Mouse (Mus musculus): ENCODE measurements around the gene Pdzd7. TPM values are rescaled to one million over a fixed set of nuclear protein-coding genes. Genes with fewer than 3 reads are reported as not detected.
A peak's percentile ranks its signal among the peaks of the same experiment; 100 is the strongest.

Pdzd7 gene
- 5.0 TPM for polyA plus RNA-seq (2012; fragmentation: generic; extraction: Trizol)

DNA sequence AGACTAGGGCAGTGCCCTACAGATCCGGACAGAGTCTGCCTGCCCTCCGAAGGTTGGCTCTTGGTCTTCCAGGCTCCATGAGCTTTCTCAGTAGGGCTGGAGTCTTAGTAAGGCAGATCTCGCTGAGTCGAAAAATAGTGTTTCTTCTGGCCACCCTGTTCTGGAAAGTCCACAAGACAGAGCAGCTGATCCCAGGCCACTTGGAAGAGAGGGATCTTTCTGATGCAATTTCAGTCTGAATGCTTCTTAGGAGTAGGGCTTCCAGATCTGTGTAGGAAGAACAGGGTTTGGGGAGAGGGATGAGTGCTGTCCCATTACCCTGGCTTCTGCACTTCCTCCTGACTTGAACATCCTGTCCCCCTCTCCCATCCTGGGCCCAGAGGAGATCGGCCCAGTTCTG, at the start of gene Pdzd7:
Gene Pdzd7 (minus strand): TSS at position 67 of the 400 bp plus-strand sequence.
- Histone ChIP-seq H3K4me2 (ENCODE audit: low read depth) (peak within 1 kb of the TSS; percentile 90), H3K4me3 (peak within 1 kb of the TSS; percentile 59), H3ac (ENCODE audit: control insufficient read depth, insufficient read length) (no peak within 1 kb of the TSS), H3K27me3 (ENCODE audit: control insufficient read depth, insufficient read depth, insufficient read length) (no peaks in the 10 kb centered on the region), H3K36me3 (ENCODE audit: control insufficient read depth, insufficient read depth) (peaks cover 15% of the 10 kb centered on the region), H3K79me2 (ENCODE audit: control insufficient read depth, insufficient read depth) (peaks cover 22% of the 10 kb centered on the region)
- TF ChIP-seq POLR2AphosphoS2 (IDR thresholded peaks at IDR 0.05; ENCODE audit: insufficient read length, low read depth) = peak; percentile 22
- TF ChIP-seq POLR2A (IDR thresholded peaks at IDR 0.05; ENCODE audit: insufficient read length, low read depth) = no peak
- TF ChIP-seq CEBPB (IDR thresholded peaks at IDR 0.05; ENCODE audit: insufficient read depth, poor library complexity, severe bottlenecking) = 0 out of 2 replicates have a peak, but pooled peaks have one; percentile 15

GRCm38 (mm10) chr19:45081841-45082550, 36.5 kb upstream of the Pdzd7 start:
- Histone ChIP-seq H3K4me3 (no peak overlapping the region), H3K27me3 (ENCODE audit: control insufficient read depth, insufficient read depth, insufficient read length) (peaks cover 15% of the 10 kb centered on the region)
- TF ChIP-seq E2F4 (IDR thresholded peaks at IDR 0.05; ENCODE audit: insufficient read depth) (no peak), USF1 (IDR thresholded peaks at IDR 0.05; ENCODE audit: low read depth) (no peak), TCF3 (IDR thresholded peaks at IDR 0.05; ENCODE audit: insufficient read length, low read depth) (no peak)

GRCm38 (mm10) chr19:45081279-45081678, 35.8 kb upstream of the Pdzd7 start:
- Histone ChIP-seq H3K4me2 (ENCODE audit: low read depth) (peak overlapping the region; percentile 77), H3ac (ENCODE audit: control insufficient read depth, insufficient read length) (no peak overlapping the region), H3K4me3 (peak overlapping the region; percentile 12), H3K27me3 (ENCODE audit: control insufficient read depth, insufficient read depth, insufficient read length) (peaks cover 18% of the 10 kb centered on the region), H3K36me3 (ENCODE audit: control insufficient read depth, insufficient read depth) (no peaks in the 10 kb centered on the region), H3K79me2 (ENCODE audit: control insufficient read depth, insufficient read depth) (no peaks in the 10 kb centered on the region)
- TF ChIP-seq MAX (IDR thresholded peaks at IDR 0.05; ENCODE audit: low read depth) = no peak
- TF ChIP-seq E2F4 (IDR thresholded peaks at IDR 0.05; ENCODE audit: insufficient read depth) = no peak
- no peak for TF ChIP-seq REST (IDR thresholded peaks at IDR 0.05; ENCODE audit: insufficient read depth, insufficient read length)
- TF ChIP-seq USF1 (IDR thresholded peaks at IDR 0.05; ENCODE audit: low read depth) = no peak
- no peak for TF ChIP-seq MYOD1 (IDR thresholded peaks at IDR 0.05; ENCODE audit: control insufficient read depth in 1 of 3, insufficient read length in 2 of 3, low read depth in 2 of 3)
- TF ChIP-seq TCF12 (IDR thresholded peaks at IDR 0.05; ENCODE audit: insufficient read depth, poor library complexity, severe bottlenecking) = no peak
- no peak for TF ChIP-seq POLR2A (IDR thresholded peaks at IDR 0.05; ENCODE audit: insufficient read length, low read depth)
- TF ChIP-seq MYOG (IDR thresholded peaks at IDR 0.05; ENCODE audit: control insufficient read depth in 1 of 3, insufficient read depth in 1 of 3, insufficient read length in 2 of 3, low read depth in 2 of 3) = no peak

More at GRCm38 (mm10) chr19:45081841-45082550, 36.5 kb upstream of the Pdzd7 start:
- H3K4me2 ChIP-seq (ENCODE audit: low read depth) = no peak overlapping the region
- no peak overlapping the region for H3ac ChIP-seq (ENCODE audit: control insufficient read depth, insufficient read length)
- H3K79me2 ChIP-seq (ENCODE audit: control insufficient read depth, insufficient read depth) = no peaks in the 10 kb centered on the region
- no peaks in the 10 kb centered on the region for H3K36me3 ChIP-seq (ENCODE audit: control insufficient read depth, insufficient read depth)

GRCm38 (mm10) chr19:45080711-45081110, 35.2 kb upstream of the Pdzd7 start:
- Histone ChIP-seq H3K4me2 (ENCODE audit: low read depth) (peak overlapping the region; percentile 77), H3ac (ENCODE audit: control insufficient read depth, insufficient read length) (no peak overlapping the region), H3K4me3 (peak overlapping the region; percentile 12), H3K27me3 (ENCODE audit: control insufficient read depth, insufficient read depth, insufficient read length) (peaks cover 16% of the 10 kb centered on the region), H3K79me2 (ENCODE audit: control insufficient read depth, insufficient read depth) (no peaks in the 10 kb centered on the region), H3K36me3 (ENCODE audit: control insufficient read depth, insufficient read depth) (no peaks in the 10 kb centered on the region)
- no peak for TF ChIP-seq POLR2AphosphoS2 (IDR thresholded peaks at IDR 0.05; ENCODE audit: insufficient read length, low read depth)
- no peak for TF ChIP-seq MAX (IDR thresholded peaks at IDR 0.05; ENCODE audit: low read depth)
- no peak for TF ChIP-seq SRF (IDR thresholded peaks at IDR 0.05; ENCODE audit: control insufficient read depth, insufficient read length, low read depth)
- no peak for TF ChIP-seq POLR2A (IDR thresholded peaks at IDR 0.05; ENCODE audit: insufficient read length, low read depth)
- no peak for TF ChIP-seq TCF12 (IDR thresholded peaks at IDR 0.05; ENCODE audit: insufficient read depth, poor library complexity, severe bottlenecking)
- no peak for TF ChIP-seq USF1 (IDR thresholded peaks at IDR 0.05; ENCODE audit: low read depth)
- no peak for TF ChIP-seq REST (IDR thresholded peaks at IDR 0.05; ENCODE audit: insufficient read depth, insufficient read length)
- no peak for TF ChIP-seq MYOD1 (IDR thresholded peaks at IDR 0.05; ENCODE audit: control insufficient read depth in 1 of 3, insufficient read length in 2 of 3, low read depth in 2 of 3)
- no peak for TF ChIP-seq E2F4 (IDR thresholded peaks at IDR 0.05; ENCODE audit: insufficient read depth)
- TF ChIP-seq MYOG (IDR thresholded peaks at IDR 0.05; ENCODE audit: control insufficient read depth in 1 of 3, insufficient read depth in 1 of 3, insufficient read length in 2 of 3, low read depth in 2 of 3) = no peak
- TF ChIP-seq CEBPB (IDR thresholded peaks at IDR 0.05; ENCODE audit: insufficient read depth, poor library complexity, severe bottlenecking) = no peak
- TF ChIP-seq TCF3 (IDR thresholded peaks at IDR 0.05; ENCODE audit: insufficient read length, low read depth) = no peak

DNA sequence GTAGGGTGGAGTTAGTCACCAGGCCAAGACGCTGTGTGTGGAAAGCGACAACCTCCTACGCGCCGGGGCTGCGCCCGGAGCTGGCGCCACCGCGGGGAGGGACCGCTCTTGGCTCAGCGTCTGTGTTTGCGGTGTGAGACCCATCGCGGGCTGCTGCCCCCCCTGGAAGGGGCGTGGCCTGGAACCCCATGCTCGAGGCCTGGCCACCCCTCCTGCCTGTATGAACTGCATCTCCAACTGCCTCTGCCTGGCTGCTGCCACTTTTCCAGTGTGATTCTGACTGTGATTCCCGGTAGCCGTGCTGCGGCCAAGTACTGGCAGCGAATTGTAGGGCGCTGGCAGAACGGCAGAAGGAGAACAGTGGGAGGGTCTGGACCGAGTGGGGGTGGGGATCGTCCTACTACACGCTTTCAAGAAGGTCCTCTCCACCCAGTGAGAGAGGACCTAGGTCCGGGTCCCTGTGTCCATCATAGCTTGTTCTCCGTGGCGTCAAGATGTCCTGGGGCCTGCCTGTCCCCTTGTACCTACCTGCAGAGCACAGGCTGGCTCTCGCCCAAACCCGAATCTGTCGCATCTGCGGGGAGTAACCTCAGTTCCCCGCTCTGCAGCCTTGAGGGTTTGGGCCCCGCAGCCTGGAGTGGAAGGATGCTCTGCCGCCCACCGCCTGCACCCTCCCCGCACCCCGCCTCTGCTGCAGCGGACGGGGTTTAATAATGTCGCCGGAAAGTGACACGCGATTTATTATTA, 34.4 kb upstream of the Pdzd7 start:
- no peaks in the 10 kb centered on the region for H3K79me2 ChIP-seq (ENCODE audit: control insufficient read depth, insufficient read depth)
- no peaks in the 10 kb centered on the region for H3K36me3 ChIP-seq (ENCODE audit: control insufficient read depth, insufficient read depth)
- H3K4me2 ChIP-seq (ENCODE audit: low read depth) = peak overlapping the region; percentile 77
- H3K4me3 ChIP-seq = peak overlapping the region; percentile 12
- H3ac ChIP-seq (ENCODE audit: control insufficient read depth, insufficient read length) = no peak overlapping the region
- TF ChIP-seq MYOG (IDR thresholded peaks at IDR 0.05; ENCODE audit: control insufficient read depth in 1 of 3, insufficient read depth in 1 of 3, insufficient read length in 2 of 3, low read depth in 2 of 3) = no peak
- peak; percentile 32 for TF ChIP-seq POLR2AphosphoS2 (IDR thresholded peaks at IDR 0.05; ENCODE audit: insufficient read length, low read depth)
- peak; percentile 48 for TF ChIP-seq POLR2A (IDR thresholded peaks at IDR 0.05; ENCODE audit: insufficient read length, low read depth)
- peaks cover 8% of the 10 kb centered on the region for H3K27me3 ChIP-seq (ENCODE audit: control insufficient read depth, insufficient read depth, insufficient read length)

Measured in myocyte (in vitro differentiated cells).